Mouse (Mus musculus) adrenal gland, postnatal 4 days (tissue): ENCODE data around the gene Cerk. TPM values are rescaled to one million over a fixed set of nuclear protein-coding genes. Genes with fewer than 3 reads are reported as not detected.
"Not testable (repeated sequence)": the region's sequence is repeated elsewhere in the genome, so short reads cannot be mapped to it uniquely, and the experiment has no call there.

ENCODE experiments used
- DNase-seq, 2 experiments: peaks; one replicate each; pipeline ENCODE4 v3.0.0; 2021 to 2022; ENCODE audit warnings: low spot score in 2 of 2, mixed read lengths in 2 of 2
- total RNA-seq, 2 experiments: library from RNA; stranded (reverse); gene quantifications; 2 replicates each; pipeline ENCODE4 v1.2.3; 2021

Gene Cerk
- total RNA-seq, 2 experiments from 2014 or later: 26.3 to 26.8 TPM

- no peak for DNase-seq
Observed at GRCm38 (mm10) chr15:86117115-86118100, 68.5 kb downstream of the Cerk start.

- DNase-seq: no peak
Observed at GRCm38 (mm10) chr15:86116421-86116820, 69.5 kb downstream of the Cerk start.

- DNase-seq: no peak
Observed at GRCm38 (mm10) chr15:86113342-86113710, 72.6 kb downstream of the Cerk start.

- DNase-seq: no peak
Observed at GRCm38 (mm10) chr15:86112707-86113341, 73.1 kb downstream of the Cerk start.

- DNase-seq: no peak
Observed at GRCm38 (mm10) chr15:86110361-86111103, 75.4 kb downstream of the Cerk start.

GRCm38 (mm10) chr15:86109650-86110211, 76.2 kb downstream of the Cerk start:
- no peak for DNase-seq

- no peak for DNase-seq
Observed at GRCm38 (mm10) chr15:86109245-86109644, 76.7 kb downstream of the Cerk start.

- no peak for DNase-seq
Observed at GRCm38 (mm10) chr15:86107831-86108471, 78.0 kb downstream of the Cerk start.

- DNase-seq: no peak
Observed at GRCm38 (mm10) chr15:86105751-86106150, 80.2 kb downstream of the Cerk start.

- DNase-seq: no peak
Observed at GRCm38 (mm10) chr15:86105345-86105697, 80.6 kb downstream of the Cerk start.

- no peak for DNase-seq
Observed at GRCm38 (mm10) chr15:86104401-86105344, 81.3 kb downstream of the Cerk start.

- DNase-seq: no peak
Observed at GRCm38 (mm10) chr15:86102308-86102707, 83.6 kb downstream of the Cerk start.

- DNase-seq: no peak
Observed at GRCm38 (mm10) chr15:86101585-86101984, 84.4 kb downstream of the Cerk start.

- no peak for DNase-seq
Observed at GRCm38 (mm10) chr15:86097871-86098270, 88.1 kb downstream of the Cerk start.

- not testable (repeated sequence) for DNase-seq
Observed at GRCm38 (mm10) chr15:86096604-86097020, 89.3 kb downstream of the Cerk start.

GRCm38 (mm10) chr15:86095722-86096603, 90.0 kb downstream of the Cerk start:
- no peak for DNase-seq

GRCm38 (mm10) chr15:86094324-86095121, 91.4 kb downstream of the Cerk start:
- no peak for DNase-seq

- DNase-seq: no peak
Observed at GRCm38 (mm10) chr15:86093236-86093635, 92.7 kb downstream of the Cerk start.
